Mouse (Mus musculus) adrenal gland (tissue): ENCODE data around the gene Ptprg.

ENCODE experiments used
- intact Hi-C: fragments of 180-260 bp; cut with DNase I; formaldehyde crosslinking; loops from one replicate; pipeline ENCODE4 v1.15.1; 2025

Ptprg gene

GRCm38 (mm10) chr14:11817236-11817635 is 263.9 kb downstream of the Ptprg start:
- intact Hi-C loops: no loop called here

GRCm38 (mm10) chr14:11818054-11818453 is 264.7 kb downstream of the Ptprg start:
- intact Hi-C loops: no loop called here

GRCm38 (mm10) chr14:11818721-11819120 is 265.4 kb downstream of the Ptprg start:
- intact Hi-C loops: no loop called here

- intact Hi-C loops: no loop called here
Measured at GRCm38 (mm10) chr14:11819326-11819725, 266.0 kb downstream of the Ptprg start.

GRCm38 (mm10) chr14:11822830-11823700 is 269.7 kb downstream of the Ptprg start:
- intact Hi-C loops: loop anchor here (10.0 kb wide), 1 partner anchor 268 kb away; the partner anchor contains the start of gene Ptprg

GRCm38 (mm10) chr14:11823701-11824095 is 270.4 kb downstream of the Ptprg start:
- intact Hi-C loops: loop anchor here (10.0 kb wide), 1 partner anchor 269 kb away; the partner anchor contains the start of gene Ptprg

GRCm38 (mm10) chr14:11824915-11825314 is 271.6 kb downstream of the Ptprg start:
- intact Hi-C loops: loop anchor here (10.0 kb wide), 1 partner anchor 270 kb away; the partner anchor contains the start of gene Ptprg

- intact Hi-C loops: loop anchor here (10.0 kb wide), 1 partner anchor 271 kb away; the partner anchor contains the start of gene Ptprg
Measured at GRCm38 (mm10) chr14:11825551-11825950, 272.2 kb downstream of the Ptprg start.

- intact Hi-C loops: loop anchor here (10.0 kb wide), 1 partner anchor 273 kb away; the partner anchor contains the start of gene Ptprg
Measured at GRCm38 (mm10) chr14:11828086-11828485, 274.8 kb downstream of the Ptprg start.

GRCm38 (mm10) chr14:11833678-11834077 is 280.3 kb downstream of the Ptprg start:
- intact Hi-C loops: no loop called here

GRCm38 (mm10) chr14:11835706-11836445 is 282.5 kb downstream of the Ptprg start:
- intact Hi-C loops: no loop called here

- intact Hi-C loops: no loop called here
Measured at GRCm38 (mm10) chr14:11837714-11838113, 284.4 kb downstream of the Ptprg start.

- intact Hi-C loops: no loop called here
Measured at GRCm38 (mm10) chr14:11841621-11842020, 288.3 kb downstream of the Ptprg start.

GRCm38 (mm10) chr14:11852896-11853295 is 299.6 kb downstream of the Ptprg start:
- intact Hi-C loops: no loop called here

- intact Hi-C loops: no loop called here
Measured at GRCm38 (mm10) chr14:11855499-11855898, 302.2 kb downstream of the Ptprg start.

- intact Hi-C loops: no loop called here
Measured at GRCm38 (mm10) chr14:11857928-11858481, 304.7 kb downstream of the Ptprg start.

GRCm38 (mm10) chr14:11863286-11863685 is 310.0 kb downstream of the Ptprg start:
- intact Hi-C loops: no loop called here

- intact Hi-C loops: no loop called here
Measured at GRCm38 (mm10) chr14:11864840-11865239, 311.5 kb downstream of the Ptprg start.

GRCm38 (mm10) chr14:11865332-11865731 is 312.0 kb downstream of the Ptprg start:
- intact Hi-C loops: no loop called here

GRCm38 (mm10) chr14:11865872-11866271 is 312.5 kb downstream of the Ptprg start:
- intact Hi-C loops: no loop called here

GRCm38 (mm10) chr14:11866416-11866815 is 313.1 kb downstream of the Ptprg start:
- intact Hi-C loops: no loop called here

GRCm38 (mm10) chr14:11868636-11869035 is 315.3 kb downstream of the Ptprg start:
- intact Hi-C loops: no loop called here
